Mouse (Mus musculus) induced T-regulatory cell, adult 2 months (primary cell): ENCODE results near the gene Hdgf.
"Not testable (repeated sequence)": the region's sequence is repeated elsewhere in the genome, so short reads cannot be mapped to it uniquely, and the experiment has no call there.

Experiments used
- DNase-seq: peaks from one replicate; pipeline ENCODE4 v3.0.0-alpha.2; 2012; ENCODE audit warnings: low read depth

Gene Hdgf

GRCm38 (mm10) chr3:87905880-87906485 is at the start of gene Hdgf:
Hdgf (plus strand) TSS chr3:87906321.
- DNase-seq = peak; percentile 96

DNA sequence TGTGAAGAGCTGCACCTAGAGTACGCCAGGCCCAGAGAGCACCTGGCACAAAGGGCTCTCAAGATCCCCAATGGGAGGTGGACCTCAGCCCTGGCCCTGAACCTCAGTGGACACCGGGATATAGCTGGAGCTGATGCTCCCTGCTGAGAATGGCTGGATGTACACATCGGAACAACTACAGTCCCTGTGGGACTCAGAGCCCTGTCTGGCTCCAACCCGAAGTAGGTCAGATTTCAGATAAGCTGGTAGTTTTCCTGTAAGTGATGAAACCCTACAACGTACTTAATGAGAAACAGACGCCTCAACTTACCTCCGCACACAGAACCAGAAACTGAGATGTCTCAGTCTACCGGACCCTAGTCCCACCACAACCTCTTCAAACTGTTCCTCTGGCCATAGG is 48.5 kb upstream of the Hdgf start:
- peak; percentile 26 for DNase-seq

DNA sequence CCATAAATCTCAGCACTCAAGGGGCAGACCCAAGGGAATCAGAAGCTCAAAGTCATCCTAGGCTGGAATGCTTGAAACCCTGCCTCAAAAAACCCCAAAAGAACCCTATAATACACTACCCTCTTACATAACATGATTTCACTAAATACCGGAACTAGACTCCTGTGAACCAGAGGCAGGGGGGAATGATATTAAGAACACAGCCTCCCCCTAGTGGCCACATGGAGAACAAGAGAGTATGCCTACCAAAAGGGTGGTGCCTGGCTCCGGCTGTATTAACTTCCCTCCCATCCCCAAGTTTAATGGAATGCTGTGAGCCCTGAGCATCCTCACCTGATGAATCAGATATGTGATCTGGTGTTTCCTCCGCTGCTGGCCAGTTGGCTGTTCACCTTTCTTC is 46.3 kb upstream of the Hdgf start:
- DNase-seq = peak; percentile 90

DNA sequence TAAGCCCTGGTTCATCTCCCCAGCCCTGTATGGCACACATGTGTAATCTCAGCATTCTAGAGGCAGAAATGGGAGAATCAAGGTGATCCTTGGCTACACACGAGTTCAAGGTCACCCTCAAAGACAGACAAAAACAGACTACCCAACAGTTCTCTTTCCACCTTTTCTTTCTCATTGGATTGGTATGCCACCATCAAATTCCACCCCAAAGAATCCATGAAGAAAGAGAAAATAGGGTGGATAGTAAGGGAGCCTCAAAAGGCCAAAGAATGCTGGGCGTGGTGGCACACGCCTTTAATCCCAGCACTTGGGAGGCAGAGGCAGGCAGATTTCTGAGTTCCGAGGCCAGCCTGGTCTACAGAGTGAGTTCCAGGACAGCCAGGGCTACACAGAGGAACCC is 42.0 kb upstream of the Hdgf start:
- DNase-seq = not testable (repeated sequence)

GRCm38 (mm10) chr3:87877730-87878129 is 28.4 kb upstream of the Hdgf start:
- no peak for DNase-seq

GRCm38 (mm10) chr3:87884291-87884690 is 21.8 kb upstream of the Hdgf start:
- DNase-seq = no peak

DNA sequence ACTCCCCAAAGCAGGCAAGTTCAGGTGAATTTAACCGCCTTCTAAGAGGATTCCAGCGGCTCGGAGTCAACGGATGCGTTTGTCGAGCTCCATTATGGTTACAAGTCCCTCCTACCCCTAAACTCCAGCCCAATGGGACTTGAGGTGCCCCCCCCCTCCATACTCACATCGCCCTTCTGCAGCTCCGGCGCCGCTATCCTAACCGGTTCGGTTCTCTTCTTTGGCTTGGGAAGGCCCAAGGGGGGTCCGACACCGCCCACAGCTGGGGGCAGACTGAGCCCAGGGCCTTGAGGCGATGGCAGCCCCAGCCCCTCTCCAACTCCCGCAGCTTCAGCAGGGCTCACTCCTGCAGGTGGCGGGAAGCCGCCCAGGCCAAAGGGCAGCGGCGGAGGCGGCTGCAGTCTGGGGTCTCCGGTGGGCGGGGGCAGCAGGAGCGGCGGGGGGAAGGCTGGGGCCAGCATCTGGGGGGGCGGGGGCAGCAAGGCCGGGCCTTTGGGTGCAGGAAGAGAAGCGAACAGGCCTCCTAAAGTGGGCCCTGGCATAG is 21.3 kb upstream of the Hdgf start:
- DNase-seq = peak; percentile 69

DNA sequence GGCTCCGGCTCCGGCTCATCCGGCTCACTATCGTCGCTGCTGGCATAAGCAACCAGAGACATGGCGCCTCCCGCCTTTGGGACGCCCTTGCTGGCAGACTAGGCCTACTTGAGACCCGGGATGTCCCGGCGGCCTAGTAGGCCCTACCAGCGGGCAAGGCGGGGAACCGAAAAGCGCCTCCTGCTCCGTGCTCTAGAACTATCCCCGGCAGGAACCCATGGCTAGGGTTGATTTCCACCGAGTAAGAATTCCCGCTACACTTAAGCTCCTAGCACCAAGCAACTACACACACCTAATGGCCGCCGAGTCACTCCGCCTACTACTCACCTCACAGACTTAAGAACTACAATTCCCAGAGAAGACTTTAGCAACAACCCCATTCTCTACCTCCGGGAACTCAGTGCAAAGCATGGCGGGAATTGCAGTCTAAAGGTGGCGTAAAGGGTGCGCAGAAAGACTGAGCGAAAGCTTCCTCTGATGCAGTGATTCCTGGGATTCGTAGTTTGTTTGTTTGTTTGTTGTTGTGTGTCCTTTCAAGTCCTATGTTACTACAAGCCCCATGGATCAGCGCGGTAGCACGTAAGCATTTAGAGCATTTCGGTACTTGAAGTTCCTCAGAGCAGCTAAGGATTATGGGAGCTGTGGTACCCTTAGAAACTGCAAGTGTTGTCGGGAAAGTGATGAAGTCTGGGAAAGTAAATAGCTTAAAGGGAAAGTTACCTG is 20.7 kb upstream of the Hdgf start, which contains the start of gene Prcc:
Gene Prcc (minus strand): TSS at position 328 of the 723 bp plus-strand sequence.
- DNase-seq = peak; percentile 98

GRCm38 (mm10) chr3:87886004-87886365 is 20.1 kb upstream of the Hdgf start:
- no peak for DNase-seq

DNA sequence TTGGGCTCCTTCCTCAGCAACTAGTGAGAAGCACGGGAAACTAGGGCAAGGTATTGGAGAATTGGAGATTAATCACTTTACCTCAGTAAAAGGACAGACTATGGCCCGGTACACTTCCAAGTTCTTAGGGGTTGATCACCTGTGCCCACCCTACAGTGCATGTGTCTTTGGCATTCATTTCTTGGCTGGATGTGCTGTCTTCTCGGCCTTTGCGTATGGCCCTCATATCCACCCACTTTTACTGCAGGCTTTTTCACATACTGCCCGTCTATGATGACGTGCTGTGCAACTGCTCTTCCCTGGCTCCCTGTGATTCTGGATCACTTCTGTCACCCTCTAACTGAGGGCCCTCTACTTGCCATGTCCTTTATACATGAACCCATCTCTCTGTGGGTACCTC is 19.7 kb upstream of the Hdgf start:
- DNase-seq = no peak

- DNase-seq = not testable (repeated sequence)
Observed at GRCm38 (mm10) chr3:87887400-87887799, 18.7 kb upstream of the Hdgf start.

GRCm38 (mm10) chr3:87891481-87891880 is 14.6 kb upstream of the Hdgf start:
- no peak for DNase-seq

GRCm38 (mm10) chr3:87893367-87893905 is 12.7 kb upstream of the Hdgf start:
- DNase-seq = no peak

DNA sequence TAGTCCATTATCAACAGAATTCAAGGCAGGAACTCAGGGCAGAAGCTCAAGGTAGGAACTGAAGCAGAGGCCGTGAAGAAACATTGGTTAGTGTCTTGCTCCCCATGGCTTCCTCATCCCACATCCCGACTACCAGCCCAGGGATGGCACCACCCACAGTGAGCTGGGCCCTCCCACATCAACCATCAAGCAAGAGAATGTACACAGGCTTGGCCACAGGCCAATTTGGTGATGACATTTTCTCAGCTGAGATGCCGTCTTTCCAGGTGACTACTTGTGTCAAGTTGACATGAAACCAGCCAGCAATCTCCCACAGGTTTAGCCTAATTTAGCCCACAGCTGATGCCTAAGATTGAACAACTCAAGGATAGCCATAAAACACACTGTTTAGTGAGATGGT is 6.9 kb upstream of the Hdgf start:
- DNase-seq = no peak

GRCm38 (mm10) chr3:87899776-87900175 is 6.3 kb upstream of the Hdgf start:
- DNase-seq = no peak

GRCm38 (mm10) chr3:87901036-87901624 is 5.0 kb upstream of the Hdgf start:
- no peak for DNase-seq

- DNase-seq = not testable (repeated sequence)
Observed at GRCm38 (mm10) chr3:87901959-87902358, 4.2 kb upstream of the Hdgf start.

DNA sequence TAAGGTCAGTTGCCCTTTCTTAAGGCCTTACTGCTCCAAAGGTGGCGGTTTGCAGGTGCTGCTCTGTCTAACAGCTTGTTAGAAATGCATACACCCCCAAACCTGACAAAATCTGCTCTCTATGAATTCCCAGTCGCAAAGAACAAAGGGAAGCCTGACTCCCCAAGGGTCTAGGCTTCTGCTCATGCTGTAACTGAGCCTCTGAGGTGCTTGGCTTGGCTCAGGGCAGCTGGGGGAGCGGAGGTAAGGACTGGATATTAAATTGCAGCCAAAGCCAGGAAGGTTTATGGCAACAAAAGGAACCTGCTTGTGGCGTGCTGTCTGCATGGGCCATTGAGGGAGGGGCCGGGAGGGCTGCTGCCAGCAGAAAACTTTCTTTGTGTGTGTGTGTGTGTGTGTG is 2.3 kb upstream of the Hdgf start:
- no peak for DNase-seq

DNA sequence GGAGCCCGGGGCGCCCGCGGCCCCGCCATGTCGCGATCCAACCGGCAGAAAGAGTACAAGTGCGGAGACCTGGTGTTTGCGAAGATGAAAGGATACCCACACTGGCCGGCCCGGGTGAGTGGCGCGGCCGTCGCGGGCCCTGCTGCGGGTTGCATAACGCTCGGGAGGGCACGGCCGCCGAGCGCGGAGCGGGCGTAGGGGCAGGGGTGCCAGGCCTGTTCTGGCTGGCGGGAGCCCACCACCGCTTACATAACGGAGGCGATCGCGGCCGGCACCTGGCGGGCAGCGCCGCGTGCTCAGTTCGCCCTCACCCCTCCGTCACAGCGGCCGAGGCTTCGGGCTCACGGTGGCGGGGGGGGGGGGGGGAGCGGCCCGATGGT is 470 bp downstream of the Hdgf start:
- no peak for DNase-seq

- peak; percentile 54 for DNase-seq
Observed at GRCm38 (mm10) chr3:87906981-87907857, 1.1 kb downstream of the Hdgf start.

DNA sequence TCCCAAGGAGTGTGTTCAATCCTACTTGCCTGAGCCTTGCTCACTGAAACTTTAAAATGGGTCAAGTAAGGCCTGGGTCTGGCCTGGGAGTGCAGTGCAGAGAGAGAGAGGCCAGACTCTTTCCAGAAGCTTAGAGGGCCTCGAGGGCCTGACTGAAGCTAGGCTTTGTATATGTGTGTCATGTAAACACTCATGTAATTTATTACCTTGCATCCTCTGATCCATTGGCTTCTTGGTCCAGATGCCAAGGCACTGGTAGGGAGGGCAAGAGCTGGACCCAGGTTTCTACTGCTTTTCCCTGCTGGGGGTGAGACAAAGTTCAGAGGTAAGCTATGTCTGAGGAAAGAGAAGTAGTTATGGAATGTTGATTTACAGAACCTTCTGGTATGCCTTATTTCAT is 1.8 kb downstream of the Hdgf start:
- no peak for DNase-seq

DNA sequence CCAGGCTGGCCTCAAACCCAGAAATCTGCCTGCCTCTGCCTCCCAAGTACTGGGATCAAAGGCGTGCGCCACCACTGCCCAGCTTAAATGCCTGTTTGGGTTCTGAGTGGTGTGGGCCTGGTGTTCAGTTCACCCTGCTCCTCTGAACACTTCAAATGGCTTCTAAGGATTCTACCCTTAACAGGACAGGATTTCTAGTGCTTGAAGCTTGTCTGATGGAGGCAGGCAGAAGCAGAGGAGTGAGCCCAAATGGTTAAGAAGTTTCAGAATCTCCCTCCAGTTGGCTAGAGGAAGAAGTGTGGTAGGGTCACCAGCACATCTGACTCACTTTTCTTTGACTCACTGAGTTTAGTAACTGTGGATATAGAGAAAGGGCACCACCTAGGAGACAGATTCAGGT is 3.3 kb downstream of the Hdgf start:
- DNase-seq = no peak
